ENCODE assay signal across 23 mouse cellular contexts in the genomic region with DNA sequence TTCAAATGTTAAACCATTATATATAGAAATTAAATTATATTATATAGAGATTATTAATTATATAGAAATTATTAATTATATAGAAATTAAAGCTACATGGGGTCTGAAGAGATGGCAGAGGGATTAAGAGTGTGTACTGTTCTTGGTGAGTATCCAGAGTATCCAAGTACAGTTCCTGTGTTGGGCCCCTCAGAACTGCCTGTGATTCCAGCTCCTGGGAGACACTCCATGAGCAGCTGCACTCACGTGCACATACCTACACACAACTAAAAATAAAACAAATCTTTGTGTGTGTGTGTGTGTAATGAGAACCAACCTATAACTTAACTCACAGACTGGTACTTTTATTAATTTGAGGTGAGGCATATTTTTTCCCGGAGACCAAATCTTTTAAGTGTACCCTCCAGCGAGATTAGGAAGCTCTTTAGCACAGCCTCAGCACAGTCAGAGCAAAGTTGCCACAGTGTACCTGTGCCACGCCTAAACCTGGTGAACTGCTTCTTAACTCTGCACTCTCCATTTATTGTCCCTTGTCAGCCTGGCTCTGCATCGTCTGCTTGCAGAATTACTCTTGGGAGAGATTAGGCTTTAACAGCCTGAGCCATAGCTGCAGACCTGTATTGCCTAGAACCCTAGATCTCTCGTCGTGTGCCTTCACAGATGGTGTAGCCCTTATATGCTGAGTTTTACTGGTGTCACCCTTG.
DNase-seq lines count a peak whose midpoint lies in the region; ATAC-seq and TF ChIP-seq lines count a peak whose summit lies in the region.
"Had no signal": no experiment of that assay in that cellular context is flagged by ENCODE, and none has a peak within 500 bp of the region (broad histone marks: within the 10 kb centered on the region; RNA-seq: fewer than 3 reads in every experiment).

No protein-coding gene starts in this region.

- H3K36me3 ChIP-seq in hindbrain, embryonic 11.5 days (ENCODE audit: control insufficient read depth, insufficient read depth, low read length), result no peaks in the 10 kb centered on the region
- H3K36me3 ChIP-seq in hindbrain, postnatal 0 days (ENCODE audit: insufficient read depth, low read length), result no peaks in the 10 kb centered on the region
- H3K36me3 ChIP-seq in embryonic facial prominence, embryonic 10.5 days (replicated peaks), result no peaks in the 10 kb centered on the region
- no peaks in the 10 kb centered on the region for H3K36me3 ChIP-seq in hindbrain, embryonic 14.5 days (replicated peaks; ENCODE audit: control insufficient read depth, insufficient read depth)
- H3K36me3 ChIP-seq in neural tube, embryonic 14.5 days (ENCODE audit: control insufficient read depth, insufficient read depth, low read length), result no peaks in the 10 kb centered on the region
- H3K36me3 ChIP-seq: heart, embryonic 15.5 days; limb, embryonic 15.5 days; liver, embryonic 13.5 days; midbrain, embryonic 13.5 days had no signal

- no peaks in the 10 kb centered on the region for H3K9me3 ChIP-seq in hindbrain, embryonic 11.5 days (ENCODE audit: control insufficient read depth, low read length)
- 0 out of 2 replicates have a peak, but pooled peaks cover 5% of the 10 kb centered on the region for H3K9me3 ChIP-seq in hindbrain, postnatal 0 days (ENCODE audit: low read length)
- no peaks in the 10 kb centered on the region for H3K9me3 ChIP-seq in embryonic facial prominence, embryonic 10.5 days
- no peaks in the 10 kb centered on the region for H3K9me3 ChIP-seq in hindbrain, embryonic 14.5 days (ENCODE audit: control insufficient read depth, low read length)
- H3K9me3 ChIP-seq in neural tube, embryonic 14.5 days (ENCODE audit: control insufficient read depth, low read length), result no peaks in the 10 kb centered on the region
- H3K9me3 ChIP-seq: forebrain, embryonic 13.5 days; heart, embryonic 15.5 days; limb, embryonic 15.5 days; liver, embryonic 13.5 days; midbrain, embryonic 13.5 days had no signal

- no peak overlapping the region for H3K9ac ChIP-seq in hindbrain, embryonic 11.5 days (ENCODE audit: low read depth, low read length)
- H3K9ac ChIP-seq in hindbrain, postnatal 0 days (replicated peaks; ENCODE audit: low read length), result no peak overlapping the region
- no peak overlapping the region for H3K9ac ChIP-seq in hindbrain, embryonic 14.5 days
- no peak overlapping the region for H3K9ac ChIP-seq in neural tube, embryonic 14.5 days (replicated peaks; ENCODE audit: low read depth, low read length)
- H3K9ac ChIP-seq: forebrain, embryonic 13.5 days; heart, embryonic 15.5 days; limb, embryonic 15.5 days; liver, embryonic 13.5 days; midbrain, embryonic 13.5 days had no signal

- TF ChIP-seq CTCF in hindbrain, postnatal 0 days (IDR thresholded peaks at IDR 0.05; ENCODE audit: low read depth), result no peak

- DNase-seq in hindbrain, embryonic 11.5 days (ENCODE audit: low spot score), result no peak
- DNase-seq in hindbrain, postnatal 0 days (ENCODE audit: low spot score), result no peak
- no peak for DNase-seq in embryonic facial prominence, embryonic 10.5 days (ENCODE audit: low spot score)
- DNase-seq in hindbrain, embryonic 14.5 days (ENCODE audit: low spot score), result no peak
- DNase-seq in thymus, postnatal 4 days, result no peak
- DNase-seq: B cell, adult 2 months; cerebellum, adult 8-10 months; cerebellum, postnatal 25 days; gastrocnemius, postnatal 10 days; kidney, adult 2 months; kidney, postnatal 4 days; liver, embryonic 13.5 days; lung, adult 18-20 months; lung, postnatal 4 days had no signal

- no peak overlapping the region for H3K4me2 ChIP-seq in hindbrain, embryonic 11.5 days (replicated peaks; ENCODE audit: low read depth, low read length)
- H3K4me2 ChIP-seq in hindbrain, postnatal 0 days (ENCODE audit: low read depth, low read length), result no peak overlapping the region
- no peak overlapping the region for H3K4me2 ChIP-seq in hindbrain, embryonic 14.5 days (replicated peaks)
- no peak overlapping the region for H3K4me2 ChIP-seq in neural tube, embryonic 14.5 days (ENCODE audit: low read depth, low read length)
- H3K4me2 ChIP-seq: forebrain, embryonic 13.5 days; heart, embryonic 15.5 days; limb, embryonic 15.5 days; liver, embryonic 13.5 days; midbrain, embryonic 13.5 days had no signal

- no peaks in the 10 kb centered on the region for H3K4me1 ChIP-seq in hindbrain, embryonic 11.5 days (replicated peaks; ENCODE audit: control insufficient read depth, insufficient read depth, low read length)
- no peaks in the 10 kb centered on the region for H3K4me1 ChIP-seq in hindbrain, postnatal 0 days (ENCODE audit: insufficient read depth, low read length)
- H3K4me1 ChIP-seq in embryonic facial prominence, embryonic 10.5 days, result peaks cover 12% of the 10 kb centered on the region
- H3K4me1 ChIP-seq in hindbrain, embryonic 14.5 days (replicated peaks; ENCODE audit: control insufficient read depth, insufficient read depth, low read length), result no peaks in the 10 kb centered on the region
- H3K4me1 ChIP-seq in neural tube, embryonic 14.5 days (ENCODE audit: control insufficient read depth, insufficient read depth, low read length), result peaks cover 5% of the 10 kb centered on the region; the same call in 1 of the 2 replicates
- H3K4me1 ChIP-seq: forebrain, embryonic 13.5 days; heart, embryonic 15.5 days; limb, embryonic 15.5 days; liver, embryonic 13.5 days had no signal

- H3K27ac ChIP-seq in hindbrain, embryonic 11.5 days (ENCODE audit: low read depth, low read length), result no peak overlapping the region
- H3K27ac ChIP-seq in hindbrain, postnatal 0 days, result no peak overlapping the region
- H3K27ac ChIP-seq in embryonic facial prominence, embryonic 10.5 days (replicated peaks), result 0 out of 2 replicates have a peak overlapping the region, but pooled peaks have one; percentile 30
- 0 out of 2 replicates have a peak overlapping the region, but pooled peaks have one; percentile 20 for H3K27ac ChIP-seq in hindbrain, embryonic 14.5 days
- H3K27ac ChIP-seq in neural tube, embryonic 14.5 days (ENCODE audit: low read depth, low read length), result peak overlapping the region; percentile 55; the same call in 1 of the 2 replicates
- H3K27ac ChIP-seq: forebrain, embryonic 13.5 days; heart, embryonic 15.5 days; kidney, postnatal 0 days; limb, embryonic 15.5 days; liver, embryonic 13.5 days; midbrain, embryonic 13.5 days had no signal

- 62% methylated on average over 7 of the region's 7 CpGs for WGBS in hindbrain, embryonic 11.5 days
- 61% methylated on average over 7 of the region's 7 CpGs for WGBS in hindbrain, postnatal 0 days
- 51% methylated on average over 7 of the region's 7 CpGs for WGBS in embryonic facial prominence, embryonic 10.5 days
- 61% methylated on average over 7 of the region's 7 CpGs for whole genome bisulfite sequencing in hindbrain, embryonic 14.5 days
- WGBS in neural tube, embryonic 14.5 days, result 56% methylated on average over 7 of the region's 7 CpGs

- H3K27me3 ChIP-seq in hindbrain, embryonic 11.5 days (ENCODE audit: control insufficient read depth, insufficient read depth, low read length), result no peaks in the 10 kb centered on the region
- no peaks in the 10 kb centered on the region for H3K27me3 ChIP-seq in hindbrain, postnatal 0 days (ENCODE audit: insufficient read depth, low read length)
- no peaks in the 10 kb centered on the region for H3K27me3 ChIP-seq in embryonic facial prominence, embryonic 10.5 days (replicated peaks; ENCODE audit: low read depth, poor library complexity, severe bottlenecking)
- no peaks in the 10 kb centered on the region for H3K27me3 ChIP-seq in hindbrain, embryonic 14.5 days (ENCODE audit: control insufficient read depth, insufficient read depth, low read length)
- H3K27me3 ChIP-seq in neural tube, embryonic 14.5 days (ENCODE audit: control insufficient read depth, insufficient read depth, low read length), result no peaks in the 10 kb centered on the region
- H3K27me3 ChIP-seq: forebrain, embryonic 13.5 days; heart, embryonic 15.5 days; limb, embryonic 15.5 days; liver, embryonic 13.5 days; megakaryocyte, embryonic 14.5 days; midbrain, embryonic 13.5 days had no signal

- 0 out of 2 replicates have a peak, but pooled peaks have one; percentile 7 for ATAC-seq in hindbrain, embryonic 11.5 days (ENCODE audit: low FRiP score)
- no peak for ATAC-seq in hindbrain, postnatal 0 days
- no peak for ATAC-seq in hindbrain, embryonic 14.5 days (ENCODE audit: low FRiP score)
- no peak for ATAC-seq in neural tube, embryonic 14.5 days (ENCODE audit: low read depth)
- ATAC-seq: forebrain, embryonic 13.5 days; lung, postnatal 0 days; midbrain, embryonic 13.5 days had no signal

- no peak overlapping the region for H3K4me3 ChIP-seq in hindbrain, embryonic 11.5 days (ENCODE audit: low read depth, low read length)
- no peak overlapping the region for H3K4me3 ChIP-seq in hindbrain, postnatal 0 days (ENCODE audit: low read length)
- H3K4me3 ChIP-seq in embryonic facial prominence, embryonic 10.5 days, result no peak overlapping the region
- H3K4me3 ChIP-seq in hindbrain, embryonic 14.5 days (replicated peaks; ENCODE audit: low read length), result no peak overlapping the region
- H3K4me3 ChIP-seq in neural tube, embryonic 14.5 days (ENCODE audit: low read depth, low read length), result no peak overlapping the region
- H3K4me3 ChIP-seq: erythroblast, embryonic 14.5 days; forebrain, embryonic 13.5 days; heart, embryonic 15.5 days; limb, embryonic 15.5 days; liver, embryonic 13.5 days; megakaryocyte, embryonic 14.5 days; midbrain, embryonic 13.5 days had no signal

Comparison
In these comparisons a context has a peak if more than half of its experiments do, and no peak if none do; other contexts are left out.
1. H3K27ac ChIP-seq: peak in embryonic facial prominence, embryonic 10.5 days (single experiment), hindbrain, embryonic 14.5 days (single experiment) and neural tube, embryonic 14.5 days (single experiment); none in hindbrain, embryonic 11.5 days (single experiment) and hindbrain, postnatal 0 days (single experiment).